Comparison of ENCODE assay signal across 8 mouse cellular contexts in genomic region chr7:135605002-135605803, GRCm38 (mm10).
A peak's percentile ranks its signal among the peaks of the same experiment; 100 is the strongest.
DNase-seq lines count a peak whose midpoint lies in the region; ATAC-seq and TF ChIP-seq lines count a peak whose summit lies in the region.

No protein-coding gene starts in this region.

- H3K9me3 ChIP-seq in CH12.LX (replicated peaks; ENCODE audit: low read length) = no peaks in the 10 kb centered on the region
- no peaks in the 10 kb centered on the region for H3K9me3 ChIP-seq in intestine, embryonic 14.5 days (ENCODE audit: control insufficient read depth, low read length)
- no peaks in the 10 kb centered on the region for H3K9me3 ChIP-seq in liver, postnatal 0 days (ENCODE audit: low read length)
- H3K9me3 ChIP-seq in forebrain, embryonic 13.5 days (replicated peaks) = no peaks in the 10 kb centered on the region
- no peaks in the 10 kb centered on the region for H3K9me3 ChIP-seq in hindbrain, embryonic 11.5 days (ENCODE audit: control insufficient read depth, low read length)
- H3K9me3 ChIP-seq in midbrain, embryonic 14.5 days (ENCODE audit: control insufficient read depth, low read length) = no peaks in the 10 kb centered on the region

- in situ Hi-C loops in CH12.LX (cut with MboI; ENCODE audit: low pct_ligation_motif_present, low pct_unique_long_range_greater_than_20kb, low sequenced_read_pairs) = no loop called here

- peak overlapping the region; percentile 94 for H3K27ac ChIP-seq in CH12.LX (ENCODE audit: insufficient read depth, low read depth)
- H3K27ac ChIP-seq in brown adipose tissue, adult 24 weeks (replicated peaks; ENCODE audit: low read depth, low read length) = peak overlapping the region; percentile 81
- H3K27ac ChIP-seq in intestine, embryonic 14.5 days (ENCODE audit: low read depth) = no peak overlapping the region; the same call in 1 of the 2 replicates
- H3K27ac ChIP-seq in liver, postnatal 0 days (ENCODE audit: low read depth) = peak overlapping the region; percentile 74
- H3K27ac ChIP-seq in forebrain, embryonic 13.5 days = no peak overlapping the region
- H3K27ac ChIP-seq in hindbrain, embryonic 11.5 days (ENCODE audit: low read depth, low read length) = no peak overlapping the region
- no peak overlapping the region for H3K27ac ChIP-seq in midbrain, embryonic 14.5 days (replicated peaks; ENCODE audit: low read depth, low read length)

- peaks cover 16 to 52% of the 10 kb centered on the region in 2 experiments for H3K4me1 ChIP-seq in CH12.LX (ENCODE audit: control insufficient read depth in 1 of 2, insufficient read depth in 2 of 2)
- peaks cover 58% of the 10 kb centered on the region for H3K4me1 ChIP-seq in brown adipose tissue, adult 24 weeks (ENCODE audit: control insufficient read depth, insufficient read depth, insufficient read length, low read length)
- H3K4me1 ChIP-seq in intestine, embryonic 14.5 days (replicated peaks; ENCODE audit: control insufficient read depth, insufficient read depth, low read length) = peaks cover 12% of the 10 kb centered on the region
- peaks cover 47% of the 10 kb centered on the region for H3K4me1 ChIP-seq in liver, postnatal 0 days (ENCODE audit: insufficient read depth)
- H3K4me1 ChIP-seq in forebrain, embryonic 13.5 days = 0 out of 2 replicates have a peak, but pooled peaks cover 9% of the 10 kb centered on the region
- H3K4me1 ChIP-seq in hindbrain, embryonic 11.5 days (replicated peaks; ENCODE audit: control insufficient read depth, insufficient read depth, low read length) = no peaks in the 10 kb centered on the region
- peaks cover 10% of the 10 kb centered on the region; the same call in 1 of the 2 replicates for H3K4me1 ChIP-seq in midbrain, embryonic 14.5 days (ENCODE audit: control insufficient read depth, insufficient read depth, low read length)

- no peak for TF ChIP-seq RAD21 in CH12.LX (IDR thresholded peaks at IDR 0.05; ENCODE audit: low read depth, low read length)

- H3K27me3 ChIP-seq in CH12.LX (replicated peaks) = no peaks in the 10 kb centered on the region
- H3K27me3 ChIP-seq in intestine, embryonic 14.5 days (replicated peaks; ENCODE audit: control insufficient read depth, insufficient read depth, low read length) = no peaks in the 10 kb centered on the region
- no peaks in the 10 kb centered on the region for H3K27me3 ChIP-seq in liver, postnatal 0 days (ENCODE audit: insufficient read depth, low read length)
- no peaks in the 10 kb centered on the region for H3K27me3 ChIP-seq in forebrain, embryonic 13.5 days
- H3K27me3 ChIP-seq in hindbrain, embryonic 11.5 days (ENCODE audit: control insufficient read depth, insufficient read depth, low read length) = no peaks in the 10 kb centered on the region
- no peaks in the 10 kb centered on the region for H3K27me3 ChIP-seq in midbrain, embryonic 14.5 days (ENCODE audit: control insufficient read depth, insufficient read depth, low read length)

- H3K9ac ChIP-seq in CH12.LX (ENCODE audit: insufficient read depth, low read depth) = peak overlapping the region; percentile 76
- no peak overlapping the region for H3K9ac ChIP-seq in intestine, embryonic 14.5 days (ENCODE audit: low read length)
- H3K9ac ChIP-seq in liver, postnatal 0 days (replicated peaks) = no peak overlapping the region
- no peak overlapping the region for H3K9ac ChIP-seq in forebrain, embryonic 13.5 days
- no peak overlapping the region for H3K9ac ChIP-seq in hindbrain, embryonic 11.5 days (ENCODE audit: low read depth, low read length)
- no peak overlapping the region for H3K9ac ChIP-seq in midbrain, embryonic 14.5 days (replicated peaks; ENCODE audit: low read length)

- peak overlapping the region; percentile 100 for H3K4me2 ChIP-seq in CH12.LX (ENCODE audit: insufficient read depth, low read depth, poor library complexity, severe bottlenecking)
- no peak overlapping the region for H3K4me2 ChIP-seq in intestine, embryonic 14.5 days (ENCODE audit: low read length)
- H3K4me2 ChIP-seq in liver, postnatal 0 days (ENCODE audit: low read depth, low read length) = peak overlapping the region; percentile 54
- no peak overlapping the region for H3K4me2 ChIP-seq in forebrain, embryonic 13.5 days
- no peak overlapping the region for H3K4me2 ChIP-seq in hindbrain, embryonic 11.5 days (replicated peaks; ENCODE audit: low read depth, low read length)
- H3K4me2 ChIP-seq in midbrain, embryonic 14.5 days (ENCODE audit: low read length) = no peak overlapping the region

- ATAC-seq in intestine, embryonic 14.5 days (replicated peaks; ENCODE audit: low FRiP score, low TSS enrichment, low read depth) = 0 out of 2 replicates have a peak, but pooled peaks have one; percentile 64
- ATAC-seq in liver, postnatal 0 days = peak; percentile 55
- no peak for ATAC-seq in forebrain, embryonic 13.5 days
- no peak for ATAC-seq in hindbrain, embryonic 11.5 days (ENCODE audit: low FRiP score)
- no peak for ATAC-seq in midbrain, embryonic 14.5 days (ENCODE audit: low FRiP score, low TSS enrichment)

- H3K4me3 ChIP-seq in CH12.LX (replicated peaks in 1 of 3; ENCODE audit: low read depth in 2 of 3, low read length in 2 of 3, poor library complexity in 1 of 3) = peak overlapping the region; percentile 24 to 46 (median 33)
- peak overlapping the region; percentile 28; the same call in 1 of the 2 replicates for H3K4me3 ChIP-seq in brown adipose tissue, adult 24 weeks (ENCODE audit: insufficient read depth, low read depth, low read length)
- no peak overlapping the region for H3K4me3 ChIP-seq in intestine, embryonic 14.5 days (ENCODE audit: low read depth, low read length)
- peak overlapping the region; percentile 13; the same call in 1 of the 2 replicates for H3K4me3 ChIP-seq in liver, postnatal 0 days (ENCODE audit: low read depth, low read length)
- H3K4me3 ChIP-seq in forebrain, embryonic 13.5 days = no peak overlapping the region
- no peak overlapping the region for H3K4me3 ChIP-seq in hindbrain, embryonic 11.5 days (ENCODE audit: low read depth, low read length)
- no peak overlapping the region for H3K4me3 ChIP-seq in midbrain, embryonic 14.5 days (replicated peaks; ENCODE audit: low read depth, low read length)

- peak; percentile 77 for TF ChIP-seq POLR2A in CH12.LX (IDR thresholded peaks at IDR 0.05; ENCODE audit: low read depth, low read length)

- H3K36me3 ChIP-seq in CH12.LX (replicated peaks in 1 of 2; ENCODE audit: control insufficient read depth in 1 of 2, insufficient read depth in 1 of 2, low read length in 1 of 2) = no peaks in the 10 kb centered on the region
- no peaks in the 10 kb centered on the region for H3K36me3 ChIP-seq in intestine, embryonic 14.5 days (ENCODE audit: control insufficient read depth, insufficient read depth, low read length)
- H3K36me3 ChIP-seq in liver, postnatal 0 days (replicated peaks; ENCODE audit: insufficient read depth, low read length) = no peaks in the 10 kb centered on the region
- H3K36me3 ChIP-seq in forebrain, embryonic 13.5 days (ENCODE audit: poor library complexity, severe bottlenecking) = no peaks in the 10 kb centered on the region
- no peaks in the 10 kb centered on the region for H3K36me3 ChIP-seq in hindbrain, embryonic 11.5 days (ENCODE audit: control insufficient read depth, insufficient read depth, low read length)
- no peaks in the 10 kb centered on the region for H3K36me3 ChIP-seq in midbrain, embryonic 14.5 days (ENCODE audit: control insufficient read depth, insufficient read depth, low read length)

- peak; percentile 85 for DNase-seq in CH12.LX (ENCODE audit: extremely low read depth)
- DNase-seq in intestine, embryonic 14.5 days (ENCODE audit: low spot score) = no peak
- DNase-seq in liver, postnatal 0 days = peak; percentile 58
- DNase-seq in hindbrain, embryonic 11.5 days (ENCODE audit: low spot score) = no peak
- DNase-seq in midbrain, embryonic 14.5 days = no peak
- no peak for DNase-seq in layer of hippocampus, postnatal 10 days (ENCODE audit: low spot score in 2 of 2)

- no peak for TF ChIP-seq CTCF in CH12.LX (conservative IDR thresholded peaks at IDR 0.05 in 1 of 2, IDR thresholded peaks at IDR 0.05 in 1 of 2; ENCODE audit: low read depth in 2 of 2, low read length in 2 of 2)
- no peak for TF ChIP-seq CTCF in liver, postnatal 0 days (IDR thresholded peaks at IDR 0.05; ENCODE audit: low read depth)

- WGBS in intestine, embryonic 14.5 days = 53% methylated on average over 15 of the region's 15 CpGs
- 37% methylated on average over 15 of the region's 15 CpGs for WGBS in liver, postnatal 0 days (ENCODE audit: insufficient replicate concordance)
- WGBS in forebrain, embryonic 13.5 days = 70% methylated on average over 15 of the region's 15 CpGs
- 77% methylated on average over 15 of the region's 15 CpGs for WGBS in hindbrain, embryonic 11.5 days
- WGBS in midbrain, embryonic 14.5 days = 65% methylated on average over 15 of the region's 15 CpGs

- H3K79me2 ChIP-seq in CH12.LX (replicated peaks; ENCODE audit: control insufficient read depth, extremely low read depth, insufficient read depth, poor library complexity, severe bottlenecking) = no peaks in the 10 kb centered on the region

- dilution Hi-C loops in CH12.LX (cut with MboI; ENCODE audit: extremely low pct_ligation_motif_present, extremely low pct_unique_long_range_greater_than_20kb, low sequenced_read_pairs) = no loop called here

- peak; percentile 51 for TF ChIP-seq EP300 in CH12.LX (IDR thresholded peaks at IDR 0.05; ENCODE audit: low read length)
- no peak for TF ChIP-seq EP300 in liver, postnatal 0 days (IDR thresholded peaks at IDR 0.05; ENCODE audit: low read depth)

TF ChIP-seq in CH12.LX, 34 proteins besides CTCF, POLR2A, EP300 and RAD21 (continues in another document):
- peak; percentile 61; the same call in 1 of the 2 replicates for TF ChIP-seq TCF12 (IDR thresholded peaks at IDR 0.05; ENCODE audit: low read depth, low read length)
- no peak for TF ChIP-seq ZKSCAN1 (IDR thresholded peaks at IDR 0.05; ENCODE audit: borderline replicate concordance, low read depth, low read length)
- peak; percentile 11; the same call in 1 of the 2 replicates for TF ChIP-seq CHD2 (IDR thresholded peaks at IDR 0.05; ENCODE audit: low read length)
- peak; percentile 8; the same call in 1 of the 2 replicates for TF ChIP-seq MAX (IDR thresholded peaks at IDR 0.05; ENCODE audit: low read length)
- no peak for TF ChIP-seq USF2 (conservative IDR thresholded peaks at IDR 0.05; ENCODE audit: low read depth, low read length)
- TF ChIP-seq USF1 (IDR thresholded peaks at IDR 0.05; ENCODE audit: low read depth, low read length) = no peak
- no peak for TF ChIP-seq KAT2A (IDR thresholded peaks at IDR 0.05; ENCODE audit: insufficient replicate concordance, low read length)
- TF ChIP-seq ETS1 (conservative IDR thresholded peaks at IDR 0.05; ENCODE audit: low read depth, low read length) = peak; percentile 58
- peak; percentile 24; the same call in 1 of the 2 replicates for TF ChIP-seq BHLHE40 (IDR thresholded peaks at IDR 0.05; ENCODE audit: low read depth, low read length)
- TF ChIP-seq ELF1 (IDR thresholded peaks at IDR 0.05; ENCODE audit: low read depth, low read length) = no peak
- no peak; the same call in 1 of the 2 replicates for TF ChIP-seq SIN3A (IDR thresholded peaks at IDR 0.05; ENCODE audit: low read length)
- no peak; the same call in 1 of the 2 replicates for TF ChIP-seq ZNF384 (IDR thresholded peaks at IDR 0.05; ENCODE audit: low read depth, low read length)
- TF ChIP-seq MXI1 (IDR thresholded peaks at IDR 0.05; ENCODE audit: low read depth, low read length) = 0 out of 2 replicates have a peak, but pooled peaks have one; percentile 16

Comparison
In these comparisons a context has a peak if more than half of its experiments do, and no peak if none do; other contexts are left out.
1. DNase-seq: peak in CH12.LX (single experiment) and liver, postnatal 0 days (single experiment); none in intestine, embryonic 14.5 days (single experiment), hindbrain, embryonic 11.5 days (single experiment), midbrain, embryonic 14.5 days (single experiment) and layer of hippocampus, postnatal 10 days (0 of 2).
2. H3K27ac ChIP-seq: peak in CH12.LX (single experiment), brown adipose tissue, adult 24 weeks (single experiment) and liver, postnatal 0 days (single experiment); none in intestine, embryonic 14.5 days (single experiment), forebrain, embryonic 13.5 days (single experiment), hindbrain, embryonic 11.5 days (single experiment) and midbrain, embryonic 14.5 days (single experiment).
3. H3K4me2 ChIP-seq: peak in CH12.LX (single experiment) and liver, postnatal 0 days (single experiment); none in intestine, embryonic 14.5 days (single experiment), forebrain, embryonic 13.5 days (single experiment), hindbrain, embryonic 11.5 days (single experiment) and midbrain, embryonic 14.5 days (single experiment).
4. H3K4me3 ChIP-seq: peak in CH12.LX (3 of 3), brown adipose tissue, adult 24 weeks (single experiment) and liver, postnatal 0 days (single experiment); none in intestine, embryonic 14.5 days (single experiment), forebrain, embryonic 13.5 days (single experiment), hindbrain, embryonic 11.5 days (single experiment) and midbrain, embryonic 14.5 days (single experiment).
5. ATAC-seq: peak in intestine, embryonic 14.5 days (single experiment) and liver, postnatal 0 days (single experiment); none in forebrain, embryonic 13.5 days (single experiment), hindbrain, embryonic 11.5 days (single experiment) and midbrain, embryonic 14.5 days (single experiment).